Mouse (Mus musculus) activated CD4-positive, CD25-positive, alpha-beta regulatory T cell, adult 4 months (primary cell): ENCODE results near the gene Armcx5. TPM values are rescaled to one million over a fixed set of nuclear protein-coding genes. Genes with fewer than 3 reads are reported as not detected.
"Not testable (repeated sequence)": the region's sequence is repeated elsewhere in the genome, so short reads cannot be mapped to it uniquely, and the experiment has no call there.

Experiments
- ATAC-seq: one replicate; pipeline ENCODE4 v1.8.0; 2017
- polyA plus RNA-seq, 2 experiments: library from polyadenylated mRNA; unstranded; fragments of 100-300 nt; shearing (Covaris generic); gene quantifications; one replicate each; pipeline ENCODE4 v1.2.1; 2017

Gene Armcx5
- polyA plus RNA-seq = 10 to 100 TPM; 10.1 to 10.7 TPM

DNA sequence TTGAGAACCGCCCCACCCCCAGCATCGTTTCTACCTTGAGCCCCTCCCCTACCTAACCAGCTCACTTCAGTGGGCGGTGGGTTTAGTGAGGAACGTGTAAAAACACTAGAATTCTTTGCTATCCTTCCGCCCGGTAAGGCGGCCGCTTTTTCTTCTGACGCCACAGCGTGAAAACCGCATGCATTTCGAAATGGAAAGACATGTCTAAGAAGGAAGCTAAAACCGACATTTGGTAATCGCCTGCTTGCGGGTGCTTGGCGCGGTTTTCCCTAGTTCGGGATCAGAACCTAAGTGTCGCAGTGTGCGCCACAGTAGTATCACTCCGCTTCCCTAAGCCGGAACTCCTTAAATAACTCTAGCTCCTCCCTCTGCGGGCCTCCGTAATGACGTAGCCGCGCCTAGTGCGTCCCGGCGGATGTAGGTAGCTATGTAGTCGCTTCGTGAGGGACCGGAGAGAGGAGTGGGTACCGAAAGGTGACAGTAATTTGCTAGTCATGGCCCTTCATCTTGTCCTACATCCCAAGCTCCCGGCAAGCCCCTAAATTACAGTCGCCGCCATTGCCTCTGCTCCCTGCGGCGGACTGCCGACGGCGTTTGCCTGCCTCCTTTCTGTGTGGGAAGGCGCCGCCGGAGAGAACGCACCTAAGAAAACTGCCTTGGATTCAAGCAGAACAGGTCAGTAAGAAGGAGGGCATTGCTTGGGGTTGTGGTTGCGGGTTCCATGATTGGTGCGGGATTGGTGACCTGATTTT, at the start of gene Armcx5, which contains the start of gene Gprasp1:
TSS of gene Armcx5 (plus strand) at position 430 of the 752 bp plus-strand sequence.
TSS of gene Gprasp1 (plus strand) at position 430 of the 752 bp plus-strand sequence.
- ATAC-seq = peak; percentile 98

DNA sequence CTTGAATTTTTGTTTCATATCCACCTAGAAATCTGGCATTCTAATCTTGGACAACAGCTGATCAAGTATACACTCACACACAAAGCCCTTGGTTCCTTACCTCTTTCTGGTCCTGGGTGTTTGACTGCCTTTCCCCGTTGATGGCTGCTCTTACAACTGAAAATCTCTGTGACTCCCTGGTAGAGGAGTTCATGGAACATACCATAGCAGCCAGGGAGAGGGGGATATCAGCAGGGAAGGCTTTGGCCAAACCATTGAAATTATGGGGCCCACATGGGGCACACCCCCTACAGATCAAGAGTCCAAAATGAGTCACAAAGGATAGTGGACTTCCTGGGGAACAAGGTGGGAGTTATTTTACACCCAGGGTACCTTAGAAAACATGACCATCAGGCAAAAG, 48.9 kb upstream of the Armcx5 start, which contains the start of gene Tcp11x2:
TSS of gene Tcp11x2 (minus strand) at position 158 of the 400 bp plus-strand sequence.
- ATAC-seq = no peak

DNA sequence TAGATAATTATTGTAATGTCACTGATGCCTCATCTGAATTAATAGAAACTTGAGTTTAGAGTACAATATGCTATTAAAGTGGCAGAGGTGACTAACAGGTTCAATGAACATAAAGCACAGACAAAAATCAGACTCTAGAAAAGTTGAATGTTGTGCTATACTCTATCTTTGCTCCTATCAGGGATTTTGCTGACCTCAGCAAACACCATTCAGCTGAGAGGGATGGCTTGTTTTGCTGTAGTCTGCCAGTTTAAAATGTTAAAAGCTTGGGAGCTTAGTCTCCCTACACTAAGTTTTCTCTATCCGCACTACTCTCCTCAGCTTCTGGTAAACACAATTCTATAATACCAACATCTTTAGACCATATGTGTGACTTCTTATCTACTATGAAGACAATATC, 39.4 kb upstream of the Armcx5 start:
- no peak for ATAC-seq

DNA sequence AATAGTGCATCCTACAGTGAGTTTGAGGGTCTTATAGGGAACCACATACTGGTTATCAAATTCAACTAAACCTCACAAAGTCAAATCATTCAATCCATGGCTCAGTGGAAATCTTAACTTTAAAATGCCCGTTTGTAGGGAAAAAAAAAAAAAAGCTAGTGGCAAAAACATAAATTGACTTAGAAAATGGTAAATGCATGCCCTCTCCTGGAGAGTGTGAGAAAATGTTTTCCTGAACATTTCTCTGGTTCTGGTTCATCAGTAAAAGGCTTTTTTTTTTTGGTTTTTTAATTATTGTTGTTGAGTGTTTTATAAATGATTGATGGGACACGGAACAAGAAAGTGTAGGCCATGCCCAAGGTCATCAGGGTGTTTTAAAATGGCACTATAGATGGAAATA, 38.2 kb upstream of the Armcx5 start:
- no peak for ATAC-seq

DNA sequence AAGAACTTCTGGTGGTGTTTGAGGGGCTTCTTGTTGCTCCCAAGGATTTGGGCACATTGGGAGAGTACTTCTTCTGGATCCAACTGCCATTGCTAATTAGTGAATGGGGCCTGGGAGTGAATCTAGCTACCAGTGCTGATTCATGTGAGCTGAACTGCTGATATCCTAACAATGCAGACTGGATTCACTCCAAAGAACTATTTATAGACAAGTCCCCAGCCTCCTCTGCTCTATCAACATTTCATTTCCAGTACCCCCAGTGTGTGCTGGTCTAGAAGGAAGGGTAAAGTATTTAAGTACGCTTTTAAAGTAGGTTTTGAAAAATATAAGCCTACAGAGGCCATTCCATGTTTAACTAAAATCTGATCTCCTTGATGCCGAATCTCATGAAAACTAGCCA, 29.7 kb upstream of the Armcx5 start:
- ATAC-seq = no peak

DNA sequence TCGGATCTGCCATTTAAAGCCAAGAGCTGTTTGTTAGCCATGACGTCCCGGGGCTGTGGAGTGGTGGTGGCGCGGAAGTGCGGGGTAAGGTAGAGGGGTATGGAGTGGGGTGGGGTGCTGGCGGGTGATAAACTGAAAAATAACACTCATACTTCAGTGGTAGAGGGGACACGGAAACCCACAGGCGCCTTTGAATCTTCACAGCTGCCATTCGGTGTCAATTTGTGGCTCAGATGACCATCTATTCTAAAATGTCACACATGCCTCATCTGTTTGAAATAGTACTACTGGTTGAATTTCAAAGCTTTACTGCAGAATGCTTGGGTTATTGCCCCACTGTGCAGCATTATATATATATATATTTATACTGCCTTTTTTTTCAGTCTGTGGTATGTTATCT, 17.4 kb upstream of the Armcx5 start, which contains the start of gene Tmsb15a:
TSS of gene Tmsb15a (minus strand) at position 101 of the 400 bp plus-strand sequence.
- ATAC-seq = no peak

DNA sequence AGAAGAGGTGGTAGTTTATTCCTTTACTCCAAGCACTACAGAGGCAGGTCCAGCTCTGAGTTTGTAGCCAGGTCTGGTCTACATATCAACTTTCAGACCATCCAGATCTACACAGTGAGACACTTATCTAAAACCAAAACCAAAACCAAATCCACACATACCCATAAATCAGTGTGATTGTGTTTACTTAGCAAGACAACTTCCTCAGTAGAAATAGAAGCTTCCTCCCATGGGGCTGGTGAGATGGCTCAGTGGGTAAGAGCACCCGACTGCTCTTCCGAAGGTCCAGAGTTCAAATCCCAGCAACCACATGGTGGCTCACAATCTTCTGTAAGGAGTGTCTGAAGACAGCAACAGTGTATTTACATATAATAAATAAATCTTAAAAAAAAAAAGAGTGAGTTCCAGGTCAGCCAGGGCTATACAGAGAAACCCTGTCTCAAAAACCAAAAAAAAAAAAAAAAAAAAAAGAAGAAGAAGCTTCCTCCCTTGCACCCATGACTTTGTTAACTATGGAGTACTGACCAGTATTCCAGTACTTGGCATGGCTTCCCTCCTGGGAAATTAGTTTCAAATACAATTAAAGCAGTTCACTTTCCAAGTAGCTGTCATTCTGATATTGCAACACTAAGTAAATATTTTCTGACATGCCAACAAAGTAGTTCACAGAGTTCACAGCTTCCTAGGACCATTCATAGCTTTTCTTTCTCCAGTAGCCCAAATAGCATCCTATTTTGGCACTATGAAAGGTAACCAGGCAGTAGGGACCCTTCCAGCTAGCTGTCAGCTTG, 3.6 kb upstream of the Armcx5 start:
- no peak for ATAC-seq

DNA sequence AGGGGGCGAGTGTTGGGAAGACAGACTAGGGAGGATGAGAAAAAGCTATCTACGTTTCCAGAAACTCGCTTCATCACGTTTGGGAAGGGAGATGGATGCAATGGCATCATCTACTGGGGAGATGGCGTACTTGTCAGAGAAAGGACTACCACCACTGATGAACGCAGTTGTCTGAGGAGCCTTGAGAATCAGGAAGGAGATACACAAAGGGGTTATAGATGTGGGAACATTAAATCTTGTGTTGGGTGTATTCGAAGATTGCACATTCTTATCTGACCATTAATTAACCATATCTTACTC, 473 bp downstream of the Armcx5 start:
- peak; percentile 2 for ATAC-seq

DNA sequence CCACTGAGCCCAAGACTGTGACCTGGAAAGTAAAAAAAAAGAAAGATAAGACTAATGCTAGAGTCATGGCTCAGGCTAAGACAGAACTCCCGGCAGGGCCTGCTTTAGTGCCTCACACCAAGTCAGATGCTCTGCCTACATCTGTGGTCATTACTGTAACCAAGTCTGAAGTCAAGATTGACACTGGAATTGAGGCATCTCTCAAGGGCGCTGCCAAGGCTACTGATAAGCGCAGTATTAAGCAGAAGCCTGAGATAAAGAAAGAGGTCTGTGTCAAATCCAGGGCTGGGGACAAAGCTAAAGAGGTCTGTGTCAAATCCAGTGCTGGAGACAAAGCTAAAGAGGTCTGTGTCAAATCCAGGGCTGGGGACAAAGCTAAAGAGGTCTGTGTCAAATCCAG, 2.8 kb downstream of the Armcx5 start:
- ATAC-seq = not testable (repeated sequence)

DNA sequence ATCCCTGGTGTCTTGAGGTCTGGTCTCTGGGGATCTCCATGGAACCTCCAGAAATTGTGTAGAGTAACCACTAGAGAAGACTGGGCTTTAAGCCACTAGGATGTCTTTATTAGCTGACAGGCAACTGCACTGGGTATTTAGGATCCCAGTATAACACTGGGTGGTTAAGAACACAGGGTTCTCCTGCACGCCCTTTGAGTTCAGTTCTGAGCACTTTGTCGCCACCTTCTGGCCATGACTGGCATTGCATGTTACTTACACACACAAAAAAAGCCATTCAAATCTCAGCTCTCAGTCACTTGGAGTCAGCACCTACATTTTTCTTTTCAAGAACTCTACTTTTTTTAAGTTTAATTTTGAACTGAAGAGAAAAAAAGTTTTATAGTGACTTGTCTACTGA, 10.3 kb downstream of the Armcx5 start:
- peak; percentile 84 for ATAC-seq

DNA sequence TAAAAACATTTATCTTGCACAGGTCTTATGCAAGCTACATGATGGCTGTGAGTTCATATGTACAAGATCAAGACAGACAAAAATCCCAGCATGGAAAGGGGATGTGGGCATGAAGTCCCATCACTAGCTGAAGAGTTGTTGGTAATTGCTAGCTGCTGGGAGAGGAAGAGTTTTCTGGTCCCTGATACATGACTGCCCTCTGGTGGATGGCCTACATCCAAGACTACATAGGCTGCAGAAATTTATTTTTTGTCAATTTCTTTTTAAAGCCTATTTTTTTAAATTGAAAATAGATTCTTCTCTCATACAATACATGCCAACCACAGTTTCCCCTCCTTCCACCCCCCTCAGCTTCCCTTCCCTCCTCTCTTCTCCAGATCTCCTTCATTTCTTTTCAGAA, 19.2 kb downstream of the Armcx5 start:
- ATAC-seq = peak; percentile 32

DNA sequence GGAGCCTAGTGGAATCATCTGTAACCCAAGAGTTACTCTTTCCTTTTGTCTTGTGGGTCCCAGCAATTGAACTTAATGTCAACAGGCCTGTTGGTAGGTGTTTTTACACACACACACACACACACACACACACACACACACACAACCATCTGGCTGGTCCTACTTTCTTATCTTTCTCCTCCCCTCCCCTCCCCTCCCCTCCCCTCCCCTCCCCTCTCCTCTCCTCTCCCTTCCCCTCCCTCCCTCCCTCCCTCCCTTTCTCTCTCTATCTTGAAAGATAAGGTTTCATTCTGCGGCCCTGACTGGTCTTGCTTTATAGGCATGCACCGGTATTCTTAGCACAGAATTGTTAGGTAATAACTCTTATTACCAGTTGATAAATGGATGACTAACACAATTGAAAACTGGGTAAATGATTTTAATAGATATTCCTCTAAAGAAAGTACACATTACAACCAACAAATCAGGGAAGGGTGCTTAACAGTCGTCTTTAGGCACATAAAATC, 25.6 kb downstream of the Armcx5 start:
- ATAC-seq = no peak

DNA sequence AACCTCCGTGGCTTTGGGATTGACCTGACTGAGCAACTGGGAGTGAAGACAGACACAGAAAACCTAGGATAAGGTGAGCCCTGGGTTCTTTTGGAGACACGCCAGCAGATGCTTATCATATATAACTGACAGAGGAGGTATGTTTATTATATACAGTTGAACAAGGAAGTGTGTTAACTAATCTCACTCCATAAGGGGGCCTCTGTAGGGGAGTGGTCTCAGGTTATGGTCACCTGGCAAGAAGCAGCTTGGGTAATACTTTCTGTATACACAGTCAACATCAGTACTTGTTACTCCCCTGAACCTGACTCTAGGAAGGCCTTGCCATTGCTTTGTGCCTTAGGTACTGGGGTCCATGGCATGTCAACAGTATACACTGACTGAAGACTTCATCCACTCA, 26.0 kb downstream of the Armcx5 start:
- ATAC-seq = no peak

DNA sequence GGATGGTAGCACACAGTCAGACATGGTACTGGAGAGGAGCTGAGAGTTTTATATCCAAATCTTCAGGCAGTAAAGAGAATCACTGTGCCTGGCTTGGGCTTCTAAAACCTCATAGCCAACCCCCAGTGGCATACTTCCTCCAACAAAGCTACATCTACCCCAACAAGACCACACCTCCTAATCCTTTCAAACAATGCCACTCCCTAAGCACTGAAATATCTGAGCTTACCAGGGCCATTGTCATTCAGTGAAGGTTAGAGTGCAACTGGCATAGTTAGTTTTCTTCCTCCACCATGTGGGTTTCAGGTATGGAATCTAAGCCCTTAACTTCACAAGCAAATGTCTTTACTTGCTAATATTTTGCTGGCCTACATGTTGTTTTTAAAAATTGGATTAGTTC, 49.0 kb downstream of the Armcx5 start:
- no peak for ATAC-seq

DNA sequence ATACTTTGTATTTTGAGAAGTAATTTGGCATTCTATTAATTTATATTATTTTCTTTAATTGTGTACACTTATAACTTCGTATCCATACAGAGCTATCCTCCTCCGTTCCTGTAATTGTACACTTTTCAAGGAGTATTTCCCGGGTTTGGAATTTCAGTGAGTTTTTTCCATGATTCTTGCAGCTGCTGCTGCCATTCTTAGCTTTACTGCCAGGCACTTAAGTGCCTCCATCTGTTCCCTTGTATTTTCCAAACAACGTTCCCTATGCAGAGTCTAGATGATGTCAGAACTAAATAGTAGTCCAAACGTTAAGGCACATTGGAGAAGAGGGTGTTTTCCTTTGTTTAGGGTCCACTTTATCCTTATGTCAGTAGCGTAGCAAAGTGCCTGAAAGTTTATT, 49.8 kb downstream of the Armcx5 start:
- no peak for ATAC-seq

DNA sequence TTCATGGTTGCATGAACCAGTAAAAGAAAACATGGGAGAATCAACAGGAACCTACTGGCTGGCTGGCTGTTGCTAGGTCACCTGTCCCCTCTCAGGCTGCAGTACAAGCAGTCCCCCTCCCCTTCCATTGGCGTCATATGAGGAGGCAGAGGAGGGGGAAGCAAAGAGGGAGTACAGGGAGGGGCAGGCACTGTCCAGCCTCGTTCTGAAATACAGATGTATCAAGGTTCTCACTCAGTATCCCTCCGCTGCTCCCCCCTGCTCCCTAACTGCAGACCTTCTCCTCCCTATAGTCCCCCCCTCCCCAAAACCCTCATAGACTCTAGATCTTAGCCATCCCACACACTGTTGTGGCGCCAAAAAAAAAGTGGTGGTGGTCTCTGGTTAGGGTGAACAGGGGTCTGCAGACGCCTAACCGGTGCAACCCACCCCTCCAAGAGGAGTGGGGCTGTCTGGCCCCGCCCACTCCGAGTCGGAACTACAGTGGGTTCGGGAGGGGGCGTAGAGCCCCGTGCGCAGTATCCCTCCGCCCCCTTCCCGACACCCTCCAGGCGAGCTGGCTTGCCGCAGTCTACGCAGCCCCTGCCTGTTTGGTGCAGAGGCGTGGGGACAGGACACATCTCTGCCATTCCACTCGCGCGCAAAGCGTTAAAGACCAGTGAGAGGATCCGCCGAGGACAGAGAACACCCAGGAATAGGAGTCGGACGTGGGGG, 53.2 kb downstream of the Armcx5 start:
- peak; percentile 46 for ATAC-seq

DNA sequence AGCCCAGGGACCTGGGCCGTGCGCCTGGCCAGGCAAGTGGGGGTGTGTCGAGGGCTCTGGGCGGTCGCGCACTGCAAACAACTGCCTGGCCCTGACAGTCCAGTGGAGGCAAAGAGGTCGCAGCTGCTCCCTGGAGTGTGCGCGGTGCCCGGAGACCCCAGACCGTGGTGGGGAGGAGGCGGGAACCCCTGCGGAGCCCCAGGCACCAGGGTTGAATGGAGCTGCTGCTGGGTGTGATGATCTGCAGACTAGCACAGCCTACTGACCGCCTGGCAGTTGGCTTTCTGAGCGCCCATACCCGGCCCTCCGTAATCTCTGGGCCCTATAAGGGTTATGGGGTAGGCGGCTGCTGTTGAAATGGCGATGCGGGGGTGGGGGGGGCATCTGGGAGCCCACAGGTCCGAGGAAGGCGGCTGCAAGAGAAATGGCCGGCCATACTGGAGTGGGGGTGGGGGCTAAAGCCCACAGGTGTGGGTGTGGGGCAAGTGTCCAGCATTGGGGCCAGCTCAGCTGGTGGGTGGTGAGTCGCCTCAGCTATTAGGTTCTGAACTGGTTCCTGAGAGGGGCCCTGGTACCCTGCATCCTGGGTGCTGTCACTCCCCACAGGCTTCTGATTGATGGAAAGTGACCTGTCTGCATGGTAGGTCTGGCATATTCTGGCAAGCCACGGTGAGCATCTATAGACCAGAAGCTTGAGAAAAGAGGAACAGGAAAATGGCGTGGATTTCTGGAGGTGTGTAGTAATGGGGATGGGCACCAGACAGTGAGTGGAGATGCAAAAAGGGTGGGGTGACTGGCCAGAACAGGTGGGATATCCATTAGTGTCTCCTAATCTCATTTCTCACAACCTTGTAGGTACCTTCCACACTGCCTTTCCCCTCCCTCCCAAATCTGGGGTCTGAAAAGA, 54.0 kb downstream of the Armcx5 start:
- ATAC-seq = peak; percentile 13

Other genes starting within 250 kb of the Armcx5 start
- under 1 TPM in 1 of 2 experiments, not detected in 1; 0.12 TPM for gene AV320801, start 248.1 kb upstream of the Armcx5 start, polyA plus RNA-seq
- not detected for gene Nxf7, start 144.0 kb upstream of the Armcx5 start, polyA plus RNA-seq
- gene Prame, start 115.0 kb upstream of the Armcx5 start, polyA plus RNA-seq = not detected
- not detected for gene Tcp11x2, start 48.9 kb upstream of the Armcx5 start, polyA plus RNA-seq
- gene Tmsb15a, start 17.5 kb upstream of the Armcx5 start, polyA plus RNA-seq = not detected
- gene Gprasp1, start within 50 bp of the Armcx5 start, polyA plus RNA-seq = 10 to 100 TPM; 16.4 to 18.1 TPM
- 10 to 100 TPM in 1 of 2 experiments, 1 to 10 TPM in 1; 8.1 to 13.4 TPM for gene Bhlhb9, start 54.9 kb downstream of the Armcx5 start, polyA plus RNA-seq
- 1 to 10 TPM; 2.6 to 4.4 TPM for gene Gprasp2, start 96.3 kb downstream of the Armcx5 start, polyA plus RNA-seq